30 mouse cellular contexts compared by ENCODE assay signal in the genomic region with DNA sequence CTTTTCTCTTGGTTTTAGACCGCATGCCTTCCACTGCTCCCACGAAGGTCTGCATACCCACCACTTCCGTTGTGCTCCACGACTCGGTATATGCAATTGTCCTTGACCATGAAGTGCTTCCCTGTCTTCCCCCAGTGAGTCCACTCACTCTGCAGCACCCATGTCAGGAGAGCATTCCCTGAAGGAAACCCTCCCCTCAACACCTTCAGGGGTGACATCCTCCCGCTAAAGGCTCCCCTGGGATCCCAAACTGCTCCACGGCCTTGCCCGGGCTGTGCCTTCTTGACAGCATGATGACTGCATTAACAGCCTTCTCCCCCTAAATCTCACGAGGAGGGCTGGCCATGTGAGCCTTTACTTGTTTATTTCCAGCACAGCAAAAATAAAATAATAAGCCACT.
"Had no signal": no experiment of that assay in that cellular context is flagged by ENCODE, and none has a peak within 500 bp of the region (broad histone marks: within the 10 kb centered on the region; RNA-seq: fewer than 3 reads in every experiment).

No protein-coding gene starts in this region.

- H3K27ac ChIP-seq: heart, embryonic 13.5 days; heart, embryonic 15.5 days; hindbrain, embryonic 10.5 days; hindbrain, embryonic 12.5 days; hindbrain, embryonic 13.5 days; hindbrain, embryonic 14.5 days; hindbrain, embryonic 15.5 days; hindbrain, postnatal 0 days; intestine, embryonic 15.5 days; kidney, embryonic 15.5 days; kidney, postnatal 0 days; layer of hippocampus, adult 2 months; left cerebral cortex, adult 2 months had no signal

- H3K27me3 ChIP-seq: heart, embryonic 12.5 days; heart, embryonic 13.5 days; heart, embryonic 15.5 days; hindbrain, embryonic 12.5 days; hindbrain, embryonic 13.5 days; hindbrain, embryonic 15.5 days; intestine, embryonic 15.5 days; kidney, embryonic 15.5 days had no signal

- H3K9me3 ChIP-seq: heart, embryonic 12.5 days; heart, embryonic 13.5 days; heart, embryonic 15.5 days; hindbrain, embryonic 10.5 days; hindbrain, embryonic 12.5 days; hindbrain, embryonic 13.5 days; hindbrain, embryonic 15.5 days; intestine, embryonic 15.5 days; kidney, embryonic 15.5 days had no signal

- DNase-seq: heart, postnatal 10 days; heart, postnatal 14 days; heart, postnatal 36 days; heart, postnatal 4 days; kidney, adult 11 months; kidney, adult 18-20 months; kidney, adult 2 months; kidney, adult 8-10 months; kidney, adult 9 months; kidney, postnatal 10 days; kidney, postnatal 14 days; kidney, postnatal 25 days; kidney, postnatal 36 days; kidney, postnatal 4 days; layer of hippocampus, adult 9-11 months; layer of hippocampus, postnatal 36 days had no signal

- H3K4me1 ChIP-seq: heart, embryonic 15.5 days; hindbrain, embryonic 10.5 days; hindbrain, embryonic 12.5 days; hindbrain, embryonic 13.5 days; hindbrain, embryonic 15.5 days; intestine, embryonic 15.5 days; kidney, embryonic 15.5 days had no signal

- H3K4me3 ChIP-seq: heart, embryonic 12.5 days; heart, embryonic 13.5 days; heart, embryonic 15.5 days; hindbrain, embryonic 10.5 days; hindbrain, embryonic 12.5 days; hindbrain, embryonic 13.5 days; hindbrain, embryonic 15.5 days; intestine, embryonic 15.5 days; kidney, embryonic 15.5 days; layer of hippocampus, adult 2 months; left cerebral cortex, adult 2 months had no signal
